Mouse (Mus musculus) c-Kit-positive CD71-negative TER-119-negative erythroid progenitor cells, embryonic 14.5 days (primary cell): ENCODE results near the gene Cd59a.
"Not testable (repeated sequence)": the region's sequence is repeated elsewhere in the genome, so short reads cannot be mapped to it uniquely, and the experiment has no call there.

ENCODE experiments used
- DNase-seq: peaks from one replicate; pipeline ENCODE4 v3.0.0-alpha.2; 2013; ENCODE audit warnings: low read depth

Gene Cd59a

GRCm38 (mm10) chr2:104095741-104096213, at the start of gene Cd59a:
Gene Cd59a, plus strand, starts transcription at chr2:104095801.
- peak; percentile 77 for DNase-seq

- DNase-seq = no peak
Observed at GRCm38 (mm10) chr2:104058381-104058780, 37.2 kb upstream of the Cd59a start.

GRCm38 (mm10) chr2:104058954-104059353, 36.6 kb upstream of the Cd59a start:
- no peak for DNase-seq

- DNase-seq = no peak
Observed at GRCm38 (mm10) chr2:104059786-104060185, 35.8 kb upstream of the Cd59a start.

- DNase-seq = no peak
Observed at GRCm38 (mm10) chr2:104060996-104061395, 34.6 kb upstream of the Cd59a start.

- no peak for DNase-seq
Observed at GRCm38 (mm10) chr2:104062665-104063064, 32.9 kb upstream of the Cd59a start.

- no peak for DNase-seq
Observed at GRCm38 (mm10) chr2:104064152-104064551, 31.4 kb upstream of the Cd59a start.

- DNase-seq = not testable (repeated sequence)
Observed at GRCm38 (mm10) chr2:104065526-104065925, 30.1 kb upstream of the Cd59a start, which contains the start of gene Gm10912. Gene Gm10912, plus strand, starts transcription at chr2:104065826.

- DNase-seq = not testable (repeated sequence)
Observed at GRCm38 (mm10) chr2:104068450-104068849, 27.2 kb upstream of the Cd59a start, which contains the start of gene Gm10799. Gene Gm10799, minus strand, starts transcription at chr2:104068550.

GRCm38 (mm10) chr2:104069704-104070185, 25.9 kb upstream of the Cd59a start, which contains the start of gene Cd59b:
Gene Cd59b, plus strand, starts transcription at chr2:104069849.
- DNase-seq = peak; percentile 32

- DNase-seq = not testable (repeated sequence)
Observed at GRCm38 (mm10) chr2:104078285-104078684, 17.3 kb upstream of the Cd59a start.

GRCm38 (mm10) chr2:104081436-104082050, 14.1 kb upstream of the Cd59a start:
- not testable (repeated sequence) for DNase-seq

- no peak for DNase-seq
Observed at GRCm38 (mm10) chr2:104082474-104082873, 13.1 kb upstream of the Cd59a start.

GRCm38 (mm10) chr2:104084027-104084426, 11.6 kb upstream of the Cd59a start:
- DNase-seq = not testable (repeated sequence)

- not testable (repeated sequence) for DNase-seq
Observed at GRCm38 (mm10) chr2:104087562-104087961, 8.0 kb upstream of the Cd59a start.

GRCm38 (mm10) chr2:104093305-104093704, 2.3 kb upstream of the Cd59a start:
- DNase-seq = no peak

GRCm38 (mm10) chr2:104096256-104096655, 655 bp downstream of the Cd59a start:
- DNase-seq = no peak

GRCm38 (mm10) chr2:104096796-104097195, 1.2 kb downstream of the Cd59a start:
- not testable (repeated sequence) for DNase-seq

- not testable (repeated sequence) for DNase-seq
Observed at GRCm38 (mm10) chr2:104097396-104097795, 1.8 kb downstream of the Cd59a start.

GRCm38 (mm10) chr2:104098529-104099230, 3.1 kb downstream of the Cd59a start:
- DNase-seq = no peak

GRCm38 (mm10) chr2:104099231-104099585, 3.6 kb downstream of the Cd59a start:
- no peak for DNase-seq

- DNase-seq = no peak
Observed at GRCm38 (mm10) chr2:104099946-104100345, 4.3 kb downstream of the Cd59a start.

GRCm38 (mm10) chr2:104104800-104105199, 9.2 kb downstream of the Cd59a start:
- DNase-seq = no peak
